Mouse (Mus musculus): ENCODE results near the gene Fblim1. TPM values are rescaled to one million over a fixed set of nuclear protein-coding genes. Genes with fewer than 3 reads are reported as not detected.

Gene Fblim1
- total and polyA plus RNA-seq, 2 experiments from 2014 or later, result 57.5 to 61.5 TPM

DNA sequence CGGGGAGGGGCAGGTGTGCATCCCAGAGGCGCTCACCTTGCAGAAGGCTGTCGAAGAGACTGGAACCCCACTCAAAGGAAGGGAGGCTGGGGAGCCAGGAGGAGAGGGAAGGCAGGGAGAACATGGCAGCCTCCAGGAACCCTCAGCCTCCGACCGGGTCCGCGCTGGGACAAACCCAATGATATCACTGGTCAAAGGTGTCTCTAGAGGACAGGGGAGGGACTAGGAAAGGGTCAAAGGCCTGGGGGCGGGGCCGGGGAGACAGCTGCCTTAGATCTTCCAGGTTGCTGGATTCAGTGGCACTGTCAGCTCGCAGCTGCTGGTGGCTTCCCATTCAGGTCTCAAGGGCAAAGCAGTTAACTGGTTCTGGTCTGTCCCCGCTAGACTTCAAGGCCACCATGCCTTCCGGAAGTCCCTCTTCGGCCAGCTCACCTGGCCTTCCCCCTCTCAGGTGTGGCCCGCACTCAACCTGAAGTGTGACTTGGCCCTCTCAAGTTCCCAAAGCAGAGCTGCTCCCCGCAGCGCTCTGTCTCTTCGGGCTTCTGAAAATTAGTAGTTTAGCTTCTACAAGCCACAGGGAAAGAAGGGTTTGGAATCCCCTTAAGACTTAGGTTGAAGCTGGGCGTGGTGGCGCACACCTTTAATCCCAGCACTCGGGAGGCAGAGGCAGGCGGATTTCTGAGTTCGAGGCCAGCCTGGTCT is 12.1 kb upstream of the Fblim1 start:
- peak overlapping the region; percentile 26; the same call in 1 of the 2 replicates for H3K27ac ChIP-seq (ENCODE audit: low read depth)
- WGBS, result 13% methylated on average over 21 of the region's 22 CpGs
- ATAC-seq (ENCODE audit: insufficient read depth, low read depth), result peak; percentile 3; the same call in 1 of the 2 replicates

DNA sequence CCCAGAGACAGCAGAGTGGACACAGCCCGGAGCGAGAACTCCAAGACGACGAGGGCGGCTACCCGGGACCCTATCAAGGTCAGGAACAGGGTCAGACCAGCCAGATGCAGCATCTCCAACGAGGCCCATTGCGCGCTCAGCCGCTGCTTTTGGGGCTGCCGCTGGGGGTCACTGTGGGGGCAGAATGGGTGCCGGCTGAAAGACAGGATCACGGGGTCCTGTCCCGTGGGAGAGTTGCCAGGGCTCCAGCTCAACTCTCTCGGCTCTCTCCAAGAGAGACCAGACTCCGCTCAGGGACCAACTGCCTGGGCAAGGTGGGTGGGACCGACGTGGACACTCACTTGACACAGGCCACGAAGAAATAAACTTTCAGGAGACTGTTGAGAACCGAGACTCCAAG is 11.4 kb upstream of the Fblim1 start:
- H3K4me2 ChIP-seq (ENCODE audit: low read depth, low read length), result peak overlapping the region; percentile 62
- WGBS, result 6% methylated on average over 20 of the region's 20 CpGs
- TF ChIP-seq CTCF (IDR thresholded peaks at IDR 0.05; ENCODE audit: low read depth) (peak; percentile 68), EP300 (IDR thresholded peaks at IDR 0.05; ENCODE audit: low read depth) (0 out of 2 replicates have a peak, but pooled peaks have one; percentile 35)
- H3K4me3 ChIP-seq (ENCODE audit: low read depth, low read length), result peak overlapping the region; percentile 35
- H3K9ac ChIP-seq (replicated peaks; ENCODE audit: low read depth, low read length), result peak overlapping the region; percentile 39; the same call in 1 of the 2 replicates
- no peaks in the 10 kb centered on the region for H3K27me3 ChIP-seq (ENCODE audit: control insufficient read depth, insufficient read depth, low read length)
- H3K36me3 ChIP-seq (replicated peaks; ENCODE audit: control insufficient read depth, insufficient read depth, low read length), result no peaks in the 10 kb centered on the region
- ATAC-seq (ENCODE audit: insufficient read depth, low read depth) (peak; percentile 65), DNase-seq (ENCODE audit: low spot score) (peak; percentile 68)
- H3K9me3 ChIP-seq (replicated peaks; ENCODE audit: control insufficient read depth, low read length), result no peaks in the 10 kb centered on the region
- H3K27ac ChIP-seq (ENCODE audit: low read depth), result peak overlapping the region; percentile 26; the same call in 1 of the 2 replicates
- peaks cover 13% of the 10 kb centered on the region for H3K4me1 ChIP-seq (ENCODE audit: control insufficient read depth, insufficient read depth)

More for the DNA sequence above, 12.1 kb upstream of the Fblim1 start:
- H3K4me3 ChIP-seq (ENCODE audit: low read depth, low read length), result peak overlapping the region; percentile 35
- peak overlapping the region; percentile 39; the same call in 1 of the 2 replicates for H3K9ac ChIP-seq (replicated peaks; ENCODE audit: low read depth, low read length)
- peak overlapping the region; percentile 62 for H3K4me2 ChIP-seq (ENCODE audit: low read depth, low read length)
- H3K36me3 ChIP-seq (replicated peaks; ENCODE audit: control insufficient read depth, insufficient read depth, low read length), result no peaks in the 10 kb centered on the region
- TF ChIP-seq EP300 (IDR thresholded peaks at IDR 0.05; ENCODE audit: low read depth) (no peak), CTCF (IDR thresholded peaks at IDR 0.05; ENCODE audit: low read depth) (no peak)
- no peaks in the 10 kb centered on the region for H3K9me3 ChIP-seq (replicated peaks; ENCODE audit: control insufficient read depth, low read length)
- H3K27me3 ChIP-seq (ENCODE audit: control insufficient read depth, insufficient read depth, low read length), result no peaks in the 10 kb centered on the region
- H3K4me1 ChIP-seq (ENCODE audit: control insufficient read depth, insufficient read depth), result peaks cover 13% of the 10 kb centered on the region
- no peak for DNase-seq (ENCODE audit: low spot score)

DNA sequence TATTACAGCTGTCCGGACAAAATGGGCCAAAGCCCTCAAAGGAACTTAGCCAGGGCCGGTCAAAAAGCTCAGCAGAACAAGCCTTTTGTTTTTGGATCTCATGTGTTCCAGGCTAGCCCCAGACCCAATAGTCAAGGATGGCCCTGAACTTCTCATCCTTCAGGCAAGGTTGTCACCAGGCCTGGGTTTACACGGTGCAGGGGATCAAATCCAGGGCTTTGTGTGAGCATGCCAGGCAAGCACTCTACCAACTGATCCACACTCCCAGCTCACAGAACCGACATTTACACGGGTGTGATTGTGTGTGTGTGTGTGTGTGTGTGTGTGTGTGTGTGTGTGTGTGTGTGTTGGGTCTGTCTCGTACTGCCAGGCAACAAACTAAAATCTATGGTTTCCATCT is 10.9 kb upstream of the Fblim1 start:
- no peak overlapping the region for H3K4me3 ChIP-seq (ENCODE audit: low read depth, low read length)
- no peak overlapping the region for H3K27ac ChIP-seq (ENCODE audit: low read depth)
- no peak overlapping the region for H3K4me2 ChIP-seq (ENCODE audit: low read depth, low read length)
- WGBS, result 70% methylated on average over 6 of the region's 6 CpGs
- no peaks in the 10 kb centered on the region for H3K36me3 ChIP-seq (replicated peaks; ENCODE audit: control insufficient read depth, insufficient read depth, low read length)
- peaks cover 13% of the 10 kb centered on the region for H3K4me1 ChIP-seq (ENCODE audit: control insufficient read depth, insufficient read depth)
- no peaks in the 10 kb centered on the region for H3K9me3 ChIP-seq (replicated peaks; ENCODE audit: control insufficient read depth, low read length)
- TF ChIP-seq EP300 (IDR thresholded peaks at IDR 0.05; ENCODE audit: low read depth) (no peak), CTCF (IDR thresholded peaks at IDR 0.05; ENCODE audit: low read depth) (no peak)
- DNase-seq (ENCODE audit: low spot score) (no peak), ATAC-seq (ENCODE audit: insufficient read depth, low read depth) (no peak)
- no peak overlapping the region for H3K9ac ChIP-seq (replicated peaks; ENCODE audit: low read depth, low read length)
- no peaks in the 10 kb centered on the region for H3K27me3 ChIP-seq (ENCODE audit: control insufficient read depth, insufficient read depth, low read length)

DNA sequence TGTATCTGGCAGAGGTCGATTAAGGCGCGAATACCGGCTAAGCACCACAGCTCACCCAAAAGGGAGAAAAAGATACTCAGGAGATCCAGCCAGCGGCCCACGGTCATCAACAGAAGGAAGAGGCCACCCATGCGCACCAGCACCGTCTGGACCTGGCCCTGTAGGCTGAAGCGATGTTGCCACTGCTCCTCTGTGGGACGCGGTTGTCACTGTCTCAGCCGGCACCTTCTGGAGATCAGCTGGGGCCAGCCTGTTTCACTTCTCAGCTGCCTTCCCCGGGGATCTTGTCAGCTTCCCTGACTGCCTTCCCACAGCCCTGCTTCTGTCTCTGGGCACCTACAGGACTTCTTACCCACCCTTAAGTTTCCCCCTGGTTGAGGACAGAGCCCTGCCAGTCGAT is 9.1 kb upstream of the Fblim1 start:
- 74% methylated on average over 14 of the region's 14 CpGs for WGBS
- Histone ChIP-seq H3K4me2 (ENCODE audit: low read depth, low read length) (no peak overlapping the region), H3K27me3 (ENCODE audit: control insufficient read depth, insufficient read depth, low read length) (no peaks in the 10 kb centered on the region), H3K9me3 (replicated peaks; ENCODE audit: control insufficient read depth, low read length) (no peaks in the 10 kb centered on the region), H3K27ac (ENCODE audit: low read depth) (no peak overlapping the region), H3K4me3 (ENCODE audit: low read depth, low read length) (no peak overlapping the region), H3K4me1 (ENCODE audit: control insufficient read depth, insufficient read depth) (peaks cover 13% of the 10 kb centered on the region), H3K9ac (replicated peaks; ENCODE audit: low read depth, low read length) (no peak overlapping the region), H3K36me3 (replicated peaks; ENCODE audit: control insufficient read depth, insufficient read depth, low read length) (no peaks in the 10 kb centered on the region)
- ATAC-seq (ENCODE audit: insufficient read depth, low read depth), result no peak
- DNase-seq (ENCODE audit: low spot score), result no peak
- TF ChIP-seq EP300 (IDR thresholded peaks at IDR 0.05; ENCODE audit: low read depth), result no peak

DNA sequence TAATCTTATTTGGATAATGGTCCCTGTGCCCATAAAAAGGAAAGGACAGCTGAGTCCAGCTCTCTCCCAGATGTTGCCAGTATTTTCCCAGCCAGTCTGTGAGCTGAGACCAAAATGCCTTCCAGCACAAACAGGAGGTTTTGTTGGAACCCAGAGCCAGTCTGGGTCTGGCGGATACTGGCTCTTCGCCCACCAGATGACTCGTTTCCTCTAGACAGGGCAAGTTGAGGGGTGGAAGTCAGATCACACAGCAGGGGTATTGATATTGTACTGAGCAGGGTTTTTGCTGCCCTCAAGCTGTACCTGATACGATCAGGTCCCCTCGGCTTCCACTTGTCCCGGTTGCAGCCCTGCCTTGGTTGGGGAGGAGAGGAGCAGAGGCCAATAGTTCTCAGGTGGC is 3.6 kb upstream of the Fblim1 start:
- Histone ChIP-seq H3K4me3 (ENCODE audit: low read depth, low read length) (no peak overlapping the region), H3K9ac (replicated peaks; ENCODE audit: low read depth, low read length) (no peak overlapping the region), H3K4me1 (ENCODE audit: control insufficient read depth, insufficient read depth) (peaks cover 2% of the 10 kb centered on the region), H3K27me3 (ENCODE audit: control insufficient read depth, insufficient read depth, low read length) (no peaks in the 10 kb centered on the region), H3K27ac (ENCODE audit: low read depth) (0 out of 2 replicates have a peak overlapping the region, but pooled peaks have one; percentile 4), H3K4me2 (ENCODE audit: low read depth, low read length) (no peak overlapping the region), H3K36me3 (replicated peaks; ENCODE audit: control insufficient read depth, insufficient read depth, low read length) (no peaks in the 10 kb centered on the region), H3K9me3 (replicated peaks; ENCODE audit: control insufficient read depth, low read length) (no peaks in the 10 kb centered on the region)
- WGBS, result 63% methylated on average over 6 of the region's 6 CpGs
- TF ChIP-seq CTCF (IDR thresholded peaks at IDR 0.05; ENCODE audit: low read depth) (no peak), EP300 (IDR thresholded peaks at IDR 0.05; ENCODE audit: low read depth) (no peak)
- DNase-seq (ENCODE audit: low spot score) (peak; percentile 37), ATAC-seq (ENCODE audit: insufficient read depth, low read depth) (peak; percentile 36; the same call in 1 of the 2 replicates)

Measured in heart, postnatal 0 days (tissue).